Mouse (Mus musculus) adrenal gland, adult 8-10 months (tissue): ENCODE measurements around the gene Epha4. TPM values are rescaled to one million over a fixed set of nuclear protein-coding genes. Genes with fewer than 3 reads are reported as not detected.

ENCODE experiments used
- DNase-seq: peaks from one replicate; pipeline ENCODE4 v3.0.0; 2022
- total RNA-seq, 4 experiments: library from RNA; stranded (reverse); gene quantifications; 2 replicates each; pipeline ENCODE4 v1.2.4; 2022

The Epha4 gene
- total RNA-seq, 4 experiments from 2014 or later: 2.9 to 4.0 (median 3.4) TPM

GRCm38 (mm10) chr1:77512431-77513195, 2.3 kb downstream of the Epha4 start:
- no peak for DNase-seq

- no peak for DNase-seq
Observed at GRCm38 (mm10) chr1:77512059-77512407, 2.9 kb downstream of the Epha4 start.

GRCm38 (mm10) chr1:77511372-77512058, 3.4 kb downstream of the Epha4 start:
- no peak for DNase-seq

- DNase-seq: no peak
Observed at GRCm38 (mm10) chr1:77510623-77511022, 4.3 kb downstream of the Epha4 start.

- DNase-seq: no peak
Observed at GRCm38 (mm10) chr1:77506856-77507200, 8.1 kb downstream of the Epha4 start.

- DNase-seq: no peak
Observed at GRCm38 (mm10) chr1:77506038-77506855, 8.6 kb downstream of the Epha4 start.

- no peak for DNase-seq
Observed at GRCm38 (mm10) chr1:77505263-77505662, 9.6 kb downstream of the Epha4 start.

GRCm38 (mm10) chr1:77504813-77505212, 10.1 kb downstream of the Epha4 start:
- DNase-seq: no peak

- no peak for DNase-seq
Observed at GRCm38 (mm10) chr1:77503711-77504181, 11.1 kb downstream of the Epha4 start.

GRCm38 (mm10) chr1:77502554-77503119, 12.3 kb downstream of the Epha4 start:
- DNase-seq: no peak

- DNase-seq: no peak
Observed at GRCm38 (mm10) chr1:77501363-77501933, 13.4 kb downstream of the Epha4 start.

- no peak for DNase-seq
Observed at GRCm38 (mm10) chr1:77497506-77497905, 17.4 kb downstream of the Epha4 start.

- no peak for DNase-seq
Observed at GRCm38 (mm10) chr1:77496468-77497181, 18.3 kb downstream of the Epha4 start.

- DNase-seq: no peak
Observed at GRCm38 (mm10) chr1:77495790-77496158, 19.1 kb downstream of the Epha4 start.

- no peak for DNase-seq
Observed at GRCm38 (mm10) chr1:77495030-77495789, 19.7 kb downstream of the Epha4 start.

- no peak for DNase-seq
Observed at GRCm38 (mm10) chr1:77493841-77494635, 20.9 kb downstream of the Epha4 start.

- DNase-seq: no peak
Observed at GRCm38 (mm10) chr1:77490166-77490565, 24.7 kb downstream of the Epha4 start.

- DNase-seq: no peak
Observed at GRCm38 (mm10) chr1:77489387-77489786, 25.5 kb downstream of the Epha4 start.

GRCm38 (mm10) chr1:77487856-77488462, 26.9 kb downstream of the Epha4 start:
- DNase-seq: no peak
